Mouse (Mus musculus) MEL (cell line): ENCODE measurements around the gene Slc9a4. TPM values are rescaled to one million over a fixed set of nuclear protein-coding genes. Genes with fewer than 3 reads are reported as not detected.
"Not testable (repeated sequence)": the region's sequence is repeated elsewhere in the genome, so short reads cannot be mapped to it uniquely, and the experiment has no call there.

Experiments
- DNase-seq: peaks from one replicate; pipeline ENCODE4 v3.0.0; 2011; ENCODE audit warnings: low read depth, low spot score
- H3K27ac ChIP-seq: 2 replicates; pipeline ENCODE4 v1.5.1; 2012; ENCODE audit warnings: low read depth, mild to moderate bottlenecking, control low read depth, low read length, moderate library complexity; ENCODE audit not compliant: control insufficient read depth
- H3K27me3 ChIP-seq, 2 experiments: fragments of 150-350 bp in 1 of 2; sonication (generic) in 1 of 2; 2 replicates each; pipeline ENCODE4 v1.6.1; 2012; ENCODE audit warnings: low read length in 2 of 2, mild to moderate bottlenecking in 2 of 2, improper control_type of control experiment in 1 of 2, moderate library complexity in 1 of 2; ENCODE audit not compliant: insufficient read depth in 2 of 2, control insufficient read depth in 1 of 2
- H3K36me3 ChIP-seq, 2 experiments: 2 replicates each; pipeline ENCODE4 v1.6.1; 2012 to 2014; ENCODE audit warnings: low read length in 2 of 2, improper control_type of control experiment in 1 of 2, inconsistent platforms in 1 of 2, mild to moderate bottlenecking in 1 of 2; ENCODE audit not compliant: insufficient read depth in 2 of 2, control insufficient read depth in 1 of 2
- H3K4me1 ChIP-seq, 2 experiments: fragments of 150-350 bp in 1 of 2; sonication (generic) in 1 of 2; 2 replicates each; pipeline ENCODE4 v1.6.1; 2012; ENCODE audit warnings: low read length in 2 of 2, improper control_type of control experiment in 1 of 2, mild to moderate bottlenecking in 1 of 2; ENCODE audit not compliant: insufficient read depth in 2 of 2, control insufficient read depth in 1 of 2
- H3K4me3 ChIP-seq, 2 experiments: fragments of 150-350 bp in 1 of 2; sonication (generic) in 1 of 2; 2 replicates each; pipeline ENCODE4 v1.5.1; 2012; ENCODE audit warnings: low read depth in 2 of 2, low read length in 2 of 2, mild to moderate bottlenecking in 2 of 2, moderate library complexity in 2 of 2, control low read depth in 1 of 2, improper control_type of control experiment in 1 of 2; ENCODE audit not compliant: control insufficient read depth in 1 of 2, insufficient read depth in 1 of 2
- H3K79me2 ChIP-seq: 2 replicates; pipeline ENCODE4 v1.6.1; 2012; ENCODE audit warnings: mild to moderate bottlenecking, low read length, moderate library complexity; ENCODE audit not compliant: control insufficient read depth, poor library complexity, insufficient read depth
- H3K9ac ChIP-seq: 2 replicates; pipeline ENCODE4 v1.6.1; 2012; ENCODE audit warnings: low read depth, mild to moderate bottlenecking, control low read depth, low read length, moderate library complexity; ENCODE audit not compliant: control insufficient read depth, poor library complexity, severe bottlenecking
- H3K9me3 ChIP-seq: fragments of 150-350 bp; sonication (generic); replicated peaks from 2 replicates; pipeline ENCODE4 v1.6.1; 2012; ENCODE audit warnings: mild to moderate bottlenecking, low read length, improper control_type of control experiment, moderate library complexity; ENCODE audit not compliant: insufficient read depth
- E2F4 ChIP-seq: IDR thresholded peaks from 2 replicates; pipeline ENCODE4 v1.6.1; 2011; ENCODE audit warnings: low read depth, low read length, improper control_type of control experiment, borderline replicate concordance
- EP300 ChIP-seq, 2 experiments: IDR thresholded peaks; 2 replicates each; pipeline ENCODE4 v1.6.1; 2011; ENCODE audit warnings: improper control_type of control experiment in 2 of 2, low read length in 2 of 2, low read depth in 1 of 2, mild to moderate bottlenecking in 1 of 2
- ETS1 ChIP-seq: IDR thresholded peaks from 2 replicates; pipeline ENCODE4 v1.6.1; 2012; ENCODE audit warnings: low read depth, mild to moderate bottlenecking, inconsistent platforms, low read length, improper control_type of control experiment, moderate library complexity
- GATA1 ChIP-seq: IDR thresholded peaks from 2 replicates; pipeline ENCODE4 v1.6.1; 2011; ENCODE audit warnings: low read depth, low read length, improper control_type of control experiment
- MEF2A ChIP-seq: IDR thresholded peaks from 2 replicates; pipeline ENCODE4 v1.6.1; 2014; ENCODE audit warnings: low read depth, mild to moderate bottlenecking, inconsistent platforms, low read length, improper control_type of control experiment; ENCODE audit not compliant: poor library complexity, insufficient replicate concordance, severe bottlenecking; ENCODE audit errors: extremely low read depth
- MXI1 ChIP-seq: IDR thresholded peaks from 2 replicates; pipeline ENCODE4 v1.6.1; 2011; ENCODE audit warnings: mild to moderate bottlenecking, low read depth, low read length, improper control_type of control experiment
- MYC ChIP-seq: IDR thresholded peaks from 2 replicates; pipeline ENCODE4 v1.6.1; 2011; ENCODE audit warnings: low read depth, mild to moderate bottlenecking, low read length, improper control_type of control experiment, moderate library complexity
- NELFE ChIP-seq: IDR thresholded peaks from 2 replicates; pipeline ENCODE4 v1.6.1; 2011; ENCODE audit warnings: low read depth, low read length, improper control_type of control experiment
- NRF1 ChIP-seq: IDR thresholded peaks from 2 replicates; pipeline ENCODE4 v1.6.1; 2014; ENCODE audit warnings: low read depth, mild to moderate bottlenecking, inconsistent platforms, low read length, improper control_type of control experiment, moderate library complexity; ENCODE audit not compliant: poor library complexity, insufficient read depth, severe bottlenecking
- RAD21 ChIP-seq: IDR thresholded peaks from 2 replicates; pipeline ENCODE4 v1.6.1; 2011; ENCODE audit warnings: mild to moderate bottlenecking, low read depth, low read length, improper control_type of control experiment
- RCOR1 ChIP-seq: IDR thresholded peaks from 2 replicates; pipeline ENCODE4 v1.6.1; 2012; ENCODE audit warnings: low read depth, mild to moderate bottlenecking, inconsistent platforms, low read length, improper control_type of control experiment
- SIN3A ChIP-seq: IDR thresholded peaks from 2 replicates; pipeline ENCODE4 v1.6.1; 2012; ENCODE audit warnings: low read length, improper control_type of control experiment, inconsistent platforms
- TAL1 ChIP-seq: IDR thresholded peaks from 2 replicates; pipeline ENCODE4 v1.6.1; 2012; ENCODE audit warnings: mild to moderate bottlenecking, inconsistent platforms, low read length, moderate library complexity, mixed read lengths
- TCF12 ChIP-seq: IDR thresholded peaks from 2 replicates; pipeline ENCODE4 v1.6.1; 2014; ENCODE audit warnings: low read depth, mild to moderate bottlenecking, inconsistent platforms, low read length, improper control_type of control experiment, moderate library complexity
- polyA plus RNA-seq, 2 experiments: library from polyadenylated mRNA; stranded (reverse) in 1 of 2; unstranded in 1 of 2; fragments of >175 nt in 1 of 2; fragments of >200 nt in 1 of 2; gene quantifications; 2 replicates each; pipeline versions ENCODE4 v1.2.1 to v1.2.4; 2012; ENCODE audit warnings: low replicate concordance in 2 of 2, low read depth in 1 of 2; ENCODE audit not compliant: insufficient read length in 2 of 2, insufficient read depth in 1 of 2, missing spikeins in 1 of 2
- total RNA-seq: library from RNA; depleted of rRNA; stranded (reverse); fragments of 300-350 nt; gene quantifications from 2 replicates; pipeline ENCODE4 v1.2.3, GENCODE M21; 2012

Slc9a4 gene
- total and polyA plus RNA-seq, 3 experiments, result not detected

- H3K9me3 ChIP-seq, H3K27ac ChIP-seq, H3K36me3 ChIP-seq, H3K27me3 ChIP-seq, H3K79me2 ChIP-seq, H3K4me1 ChIP-seq, H3K9ac ChIP-seq, H3K4me3 ChIP-seq, DNase-seq: not testable (repeated sequence)
Observed at GRCm38 (mm10) chr1:40667442-40667841, 87.6 kb downstream of the Slc9a4 start.

GRCm38 (mm10) chr1:40670025-40670424 is 90.1 kb downstream of the Slc9a4 start:
- H3K4me1 ChIP-seq, result no peaks in the 10 kb centered on the region
- H3K27ac ChIP-seq, result no peak overlapping the region
- no peaks in the 10 kb centered on the region for H3K36me3 ChIP-seq
- H3K4me3 ChIP-seq, result no peak overlapping the region
- H3K27me3 ChIP-seq, result no peaks in the 10 kb centered on the region
- DNase-seq, result no peak
- no peaks in the 10 kb centered on the region for H3K79me2 ChIP-seq
- TF ChIP-seq SIN3A (no peak), MYC (no peak), EP300 (IDR thresholded peaks at IDR 0.05; ENCODE audit: low read depth in 1 of 2, low read length in 2 of 2) (no peak), TAL1 (no peak)
- no peaks in the 10 kb centered on the region for H3K9me3 ChIP-seq
- H3K9ac ChIP-seq, result no peak overlapping the region

- no peaks in the 10 kb centered on the region for H3K9me3 ChIP-seq
- no peaks in the 10 kb centered on the region for H3K79me2 ChIP-seq
- no peaks in the 10 kb centered on the region for H3K36me3 ChIP-seq
- H3K27me3 ChIP-seq, result no peaks in the 10 kb centered on the region
- H3K4me1 ChIP-seq, result no peaks in the 10 kb centered on the region
- no peak overlapping the region for H3K9ac ChIP-seq
- no peak overlapping the region for H3K4me3 ChIP-seq
- no peak for DNase-seq
- no peak overlapping the region for H3K27ac ChIP-seq
- TF ChIP-seq RAD21 (no peak), ETS1 (no peak), MXI1 (no peak)
- TF ChIP-seq, all 39 proteins: peak for 0
Observed at GRCm38 (mm10) chr1:40671490-40671889, 91.6 kb downstream of the Slc9a4 start.

GRCm38 (mm10) chr1:40677306-40677705 is 97.4 kb downstream of the Slc9a4 start:
- Histone ChIP-seq H3K36me3 (no peaks in the 10 kb centered on the region), H3K27ac (no peak overlapping the region), H3K4me1 (no peaks in the 10 kb centered on the region), H3K79me2 (no peaks in the 10 kb centered on the region), H3K4me3 (no peak overlapping the region), H3K9ac (no peak overlapping the region), H3K27me3 (no peaks in the 10 kb centered on the region), H3K9me3 (no peaks in the 10 kb centered on the region)
- TF ChIP-seq E2F4, result no peak
- no peak for TF ChIP-seq NELFE
- TF ChIP-seq RCOR1, result no peak
- no peak for TF ChIP-seq NRF1
- no peak for TF ChIP-seq GATA1
- TF ChIP-seq TCF12, result no peak
- no peak for TF ChIP-seq SIN3A
- no peak for TF ChIP-seq MEF2A
- no peak for DNase-seq
